Comparison of ENCODE assay signal across 13 mouse cellular contexts in genomic region chr13:3673151-3673550, GRCm38 (mm10).
"Had no signal": no experiment of that assay in that cellular context is flagged by ENCODE, and none has a peak within 500 bp of the region (broad histone marks: within the 10 kb centered on the region; RNA-seq: fewer than 3 reads in every experiment).

No protein-coding gene starts in this region.

- H3K4me1 ChIP-seq: intestine, embryonic 15.5 days; midbrain, embryonic 10.5 days; midbrain, embryonic 15.5 days; neural tube, embryonic 13.5 days; stomach, embryonic 15.5 days had no signal

- H3K9ac ChIP-seq: intestine, embryonic 15.5 days; liver, embryonic 14.5 days; midbrain, embryonic 15.5 days; neural tube, embryonic 13.5 days; stomach, embryonic 15.5 days had no signal

- H3K4me2 ChIP-seq: intestine, embryonic 15.5 days; midbrain, embryonic 15.5 days; neural tube, embryonic 13.5 days; stomach, embryonic 15.5 days had no signal

- ATAC-seq: intestine, embryonic 15.5 days; midbrain, embryonic 15.5 days had no signal

- H3K27ac ChIP-seq: intestine, embryonic 15.5 days; layer of hippocampus, adult 2 months; liver, embryonic 14.5 days; midbrain, embryonic 10.5 days; midbrain, embryonic 15.5 days; neural tube, embryonic 13.5 days; stomach, embryonic 15.5 days had no signal

- H3K36me3 ChIP-seq: intestine, embryonic 15.5 days; midbrain, embryonic 10.5 days; midbrain, embryonic 15.5 days; neural tube, embryonic 13.5 days; stomach, embryonic 15.5 days had no signal

- H3K27me3 ChIP-seq: intestine, embryonic 15.5 days; midbrain, embryonic 15.5 days; neural tube, embryonic 13.5 days; stomach, embryonic 15.5 days had no signal

- H3K4me3 ChIP-seq: intestine, embryonic 15.5 days; layer of hippocampus, adult 2 months; midbrain, embryonic 10.5 days; midbrain, embryonic 15.5 days; neural tube, embryonic 13.5 days; stomach, embryonic 15.5 days had no signal

- DNase-seq: kidney, adult 18-20 months; kidney, postnatal 10 days; kidney, postnatal 4 days; lung, adult 18-20 months; right cerebral cortex, postnatal 14 days; thymus, postnatal 36 days had no signal

- H3K9me3 ChIP-seq: intestine, embryonic 15.5 days; midbrain, embryonic 10.5 days; midbrain, embryonic 15.5 days; neural tube, embryonic 13.5 days; stomach, embryonic 15.5 days had no signal
